Mouse (Mus musculus): ENCODE results near the gene Ide. TPM values are rescaled to one million over a fixed set of nuclear protein-coding genes. Genes with fewer than 3 reads are reported as not detected.

The Ide gene
- total and polyA plus RNA-seq, 3 experiments: 32.6 to 87.5 (median 76.8) TPM

DNA sequence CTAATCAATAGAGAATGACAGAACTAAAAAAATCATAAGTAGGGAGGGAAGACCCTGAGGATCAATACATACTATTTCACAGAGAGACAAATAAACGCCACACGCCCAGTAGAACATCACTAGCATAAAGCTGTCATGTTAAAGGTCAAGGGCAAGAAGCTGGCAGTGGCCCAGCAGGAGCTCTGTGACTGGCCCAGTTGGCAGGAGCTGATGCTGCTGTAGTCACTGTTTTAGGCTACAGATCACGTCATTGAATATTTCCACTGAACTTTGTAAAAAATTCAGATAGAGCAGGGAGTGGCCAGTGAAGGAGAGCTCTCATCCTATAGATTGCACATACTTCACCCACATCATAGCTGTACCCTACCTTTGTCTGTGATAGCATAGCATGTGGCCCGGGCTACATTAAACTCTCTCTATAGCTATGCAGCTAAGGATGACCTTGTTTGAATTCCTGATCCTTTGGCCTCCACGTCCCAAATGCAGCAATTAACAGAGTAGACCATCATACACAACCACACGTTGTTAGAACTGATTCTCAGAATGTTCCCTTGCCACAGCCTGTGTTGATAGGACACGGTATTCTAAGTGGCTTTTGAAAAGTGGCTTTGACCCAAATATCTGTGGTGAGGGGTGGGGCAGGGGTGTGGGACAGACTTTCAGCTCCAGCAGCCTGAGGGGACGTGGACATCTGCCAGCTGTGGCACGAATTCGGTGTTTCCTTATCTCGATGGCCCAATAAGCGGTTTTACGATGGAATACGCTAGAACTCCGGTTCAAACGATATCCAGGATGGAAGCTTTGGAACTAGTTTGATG, 16.6 kb downstream of the Ide start:
- H3K36me3 ChIP-seq (ENCODE audit: control insufficient read depth in 1 of 2, insufficient read depth in 2 of 2, low read length in 2 of 2): peaks cover 3 to 18% of the 10 kb centered on the region in 2 experiments
- no peaks in the 10 kb centered on the region for H3K79me2 ChIP-seq (ENCODE audit: control insufficient read depth, insufficient read depth, low read length, poor library complexity)
- no peak for DNase-seq (ENCODE audit: low read depth, low spot score)
- no peaks in the 10 kb centered on the region for H3K9me3 ChIP-seq (replicated peaks; ENCODE audit: insufficient read depth, low read length)
- no peak overlapping the region for H3K9ac ChIP-seq (ENCODE audit: control insufficient read depth, low read depth, low read length, poor library complexity, severe bottlenecking)
- no peak overlapping the region for H3K4me3 ChIP-seq (ENCODE audit: control insufficient read depth in 1 of 2, insufficient read depth in 1 of 2, low read depth in 2 of 2, low read length in 2 of 2)
- H3K4me1 ChIP-seq (ENCODE audit: control insufficient read depth in 1 of 2, insufficient read depth in 2 of 2, low read length in 2 of 2): no peaks in the 10 kb centered on the region
- no peak overlapping the region for H3K27ac ChIP-seq (ENCODE audit: control insufficient read depth, low read depth, low read length)
- TF ChIP-seq GATA1 (IDR thresholded peaks at IDR 0.05; ENCODE audit: low read depth, low read length) (no peak), ELF1 (IDR thresholded peaks at IDR 0.05; ENCODE audit: low read depth, low read length) (no peak), RAD21 (IDR thresholded peaks at IDR 0.05; ENCODE audit: low read depth, low read length) (no peak), POLR2AphosphoS2 (IDR thresholded peaks at IDR 0.05; ENCODE audit: low read length) (no peak), KAT2A (conservative IDR thresholded peaks at IDR 0.05; ENCODE audit: low read depth, low read length) (no peak), UBTF (IDR thresholded peaks at IDR 0.05; ENCODE audit: borderline replicate concordance, insufficient read depth, low read depth, low read length) (no peak), RCOR1 (IDR thresholded peaks at IDR 0.05; ENCODE audit: low read depth, low read length) (no peak), MXI1 (IDR thresholded peaks at IDR 0.05; ENCODE audit: low read depth, low read length) (no peak)
- H3K27me3 ChIP-seq (ENCODE audit: control insufficient read depth in 1 of 2, insufficient read depth in 2 of 2, low read length in 2 of 2): no peaks in the 10 kb centered on the region

- DNase-seq (ENCODE audit: low read depth, low spot score): no peak
- H3K36me3 ChIP-seq (ENCODE audit: control insufficient read depth in 1 of 2, insufficient read depth in 2 of 2, low read length in 2 of 2): peaks cover 3 to 18% of the 10 kb centered on the region in 2 experiments
These were observed 20.3 kb downstream of the Ide start for GRCm38 (mm10) chr19:37317359-37317758.

GRCm38 (mm10) chr19:37315091-37315490, 22.6 kb downstream of the Ide start:
- H3K4me1 ChIP-seq (ENCODE audit: control insufficient read depth in 1 of 2, insufficient read depth in 2 of 2, low read length in 2 of 2): no peaks in the 10 kb centered on the region
- H3K9ac ChIP-seq (ENCODE audit: control insufficient read depth, low read depth, low read length, poor library complexity, severe bottlenecking): no peak overlapping the region
- DNase-seq (ENCODE audit: low read depth, low spot score): no peak
- H3K36me3 ChIP-seq (ENCODE audit: control insufficient read depth in 1 of 2, insufficient read depth in 2 of 2, low read length in 2 of 2): peaks cover 0 to 10% of the 10 kb centered on the region in 2 experiments; a peak in 2 of 4 replicates
- H3K27me3 ChIP-seq (ENCODE audit: control insufficient read depth in 1 of 2, insufficient read depth in 2 of 2, low read length in 2 of 2): no peaks in the 10 kb centered on the region
- H3K79me2 ChIP-seq (ENCODE audit: control insufficient read depth, insufficient read depth, low read length, poor library complexity): no peaks in the 10 kb centered on the region
- no peak overlapping the region for H3K27ac ChIP-seq (ENCODE audit: control insufficient read depth, low read depth, low read length)
- H3K4me3 ChIP-seq (ENCODE audit: control insufficient read depth in 1 of 2, insufficient read depth in 1 of 2, low read depth in 2 of 2, low read length in 2 of 2): no peak overlapping the region
- no peaks in the 10 kb centered on the region for H3K9me3 ChIP-seq (replicated peaks; ENCODE audit: insufficient read depth, low read length)
- no peak for TF ChIP-seq KAT2A (conservative IDR thresholded peaks at IDR 0.05; ENCODE audit: low read depth, low read length)
- no peak for TF ChIP-seq HCFC1 (IDR thresholded peaks at IDR 0.05; ENCODE audit: low read depth, low read length)
- no peak for TF ChIP-seq UBTF (IDR thresholded peaks at IDR 0.05; ENCODE audit: borderline replicate concordance, insufficient read depth, low read depth, low read length)
- TF ChIP-seq SIN3A (IDR thresholded peaks at IDR 0.05; ENCODE audit: low read length): no peak
- no peak for TF ChIP-seq MAZ (IDR thresholded peaks at IDR 0.05; ENCODE audit: low read depth, low read length)
- no peak for TF ChIP-seq POLR2A (IDR thresholded peaks at IDR 0.05; ENCODE audit: control insufficient read depth in 1 of 2, insufficient read depth in 1 of 2, low read depth in 1 of 2, low read length in 2 of 2, poor library complexity in 1 of 2)
- TF ChIP-seq CHD1 (IDR thresholded peaks at IDR 0.05; ENCODE audit: low read depth, low read length): no peak
- TF ChIP-seq ELF1 (IDR thresholded peaks at IDR 0.05; ENCODE audit: low read depth, low read length): no peak
- TF ChIP-seq USF2 (IDR thresholded peaks at IDR 0.05; ENCODE audit: borderline replicate concordance in 1 of 2, insufficient read depth in 1 of 2, low read depth in 1 of 2, low read length in 2 of 2): no peak
- no peak for TF ChIP-seq ZC3H11A (IDR thresholded peaks at IDR 0.05; ENCODE audit: low read depth, low read length)
- TF ChIP-seq ZMIZ1 (IDR thresholded peaks at IDR 0.05; ENCODE audit: low read depth, low read length): no peak
- TF ChIP-seq RAD21 (IDR thresholded peaks at IDR 0.05; ENCODE audit: low read depth, low read length): no peak
- no peak for TF ChIP-seq NRF1 (IDR thresholded peaks at IDR 0.05; ENCODE audit: insufficient read depth, low read depth, low read length, poor library complexity, severe bottlenecking)
- TF ChIP-seq CTCF (IDR thresholded peaks at IDR 0.05 in 2 of 3, conservative IDR thresholded peaks at IDR 0.05 in 1 of 3; ENCODE audit: control insufficient read depth in 1 of 3, insufficient read depth in 1 of 3, low read depth in 2 of 3, low read length in 3 of 3, poor library complexity in 1 of 3, severe bottlenecking in 1 of 3): no peak
- no peak for TF ChIP-seq E2F4 (IDR thresholded peaks at IDR 0.05; ENCODE audit: borderline replicate concordance, low read depth, low read length)
- TF ChIP-seq POLR2AphosphoS5 (IDR thresholded peaks at IDR 0.05; ENCODE audit: borderline replicate concordance, low read depth, low read length): no peak
- no peak for TF ChIP-seq POLR2AphosphoS2 (IDR thresholded peaks at IDR 0.05; ENCODE audit: low read length)
- TF ChIP-seq MEF2A (IDR thresholded peaks at IDR 0.05; ENCODE audit: extremely low read depth, insufficient replicate concordance, low read depth, low read length, poor library complexity, severe bottlenecking): no peak
- TF ChIP-seq MXI1 (IDR thresholded peaks at IDR 0.05; ENCODE audit: low read depth, low read length): no peak

More at GRCm38 (mm10) chr19:37317359-37317758, 20.3 kb downstream of the Ide start:
- Histone ChIP-seq H3K27ac (ENCODE audit: control insufficient read depth, low read depth, low read length) (no peak overlapping the region), H3K9me3 (replicated peaks; ENCODE audit: insufficient read depth, low read length) (no peaks in the 10 kb centered on the region), H3K79me2 (ENCODE audit: control insufficient read depth, insufficient read depth, low read length, poor library complexity) (no peaks in the 10 kb centered on the region), H3K27me3 (ENCODE audit: control insufficient read depth in 1 of 2, insufficient read depth in 2 of 2, low read length in 2 of 2) (no peaks in the 10 kb centered on the region), H3K4me1 (ENCODE audit: control insufficient read depth in 1 of 2, insufficient read depth in 2 of 2, low read length in 2 of 2) (no peaks in the 10 kb centered on the region), H3K4me3 (ENCODE audit: control insufficient read depth in 1 of 2, insufficient read depth in 1 of 2, low read depth in 2 of 2, low read length in 2 of 2) (no peak overlapping the region), H3K9ac (ENCODE audit: control insufficient read depth, low read depth, low read length, poor library complexity, severe bottlenecking) (no peak overlapping the region)
- TF ChIP-seq RAD21 (IDR thresholded peaks at IDR 0.05; ENCODE audit: low read depth, low read length) (no peak), POLR2AphosphoS5 (IDR thresholded peaks at IDR 0.05; ENCODE audit: borderline replicate concordance, low read depth, low read length) (no peak), TCF12 (IDR thresholded peaks at IDR 0.05; ENCODE audit: low read depth, low read length) (no peak), POLR2AphosphoS2 (IDR thresholded peaks at IDR 0.05; ENCODE audit: low read length) (no peak), MAX (IDR thresholded peaks at IDR 0.05; ENCODE audit: low read length) (no peak)
